Mouse (Mus musculus) midbrain, embryonic 14.5 days (tissue): ENCODE results near the gene Ptgds. TPM values are rescaled to one million over a fixed set of nuclear protein-coding genes. Genes with fewer than 3 reads are reported as not detected.

Experiments
- ATAC-seq: fragments of 200-750 bp; cut with Nextera tagmentation; 2 replicates; pipeline ENCODE4 v1.8.0; 2017; ENCODE audit warnings: moderate number of reproducible peaks, moderate library complexity; ENCODE audit not compliant: low FRiP score, low TSS enrichment
- DNase-seq: peaks from one replicate; pipeline ENCODE4 v3.0.0-alpha.2; 2015
- H3K27ac ChIP-seq: fragments of 300-500 bp; sonication (generic); replicated peaks from 2 replicates; pipeline ENCODE4 v1.5.1; 2014; ENCODE audit warnings: mild to moderate bottlenecking, low read depth, low read length, moderate library complexity
- H3K27me3 ChIP-seq: fragments of 300-500 bp; sonication (generic); 2 replicates; pipeline ENCODE4 v1.6.1; 2014; ENCODE audit warnings: low read length, control low read depth, mixed read lengths; ENCODE audit not compliant: control insufficient read depth, insufficient read depth
- H3K36me3 ChIP-seq: fragments of 300-500 bp; sonication (generic); 2 replicates; pipeline ENCODE4 v1.6.1; 2014; ENCODE audit warnings: low read length, control low read depth; ENCODE audit not compliant: control insufficient read depth, insufficient read depth
- H3K4me1 ChIP-seq: fragments of 300-500 bp; sonication (generic); 2 replicates; pipeline ENCODE4 v1.6.1; 2014; ENCODE audit warnings: mild to moderate bottlenecking, antibody characterized with exemption, low read length, control low read depth; ENCODE audit not compliant: control insufficient read depth, insufficient read depth
- H3K4me2 ChIP-seq: fragments of 300-500 bp; sonication (generic); 2 replicates; pipeline ENCODE4 v1.6.1; 2014; ENCODE audit warnings: mild to moderate bottlenecking, low read length, moderate library complexity
- H3K4me3 ChIP-seq: fragments of 300-500 bp; sonication (generic); replicated peaks from 2 replicates; pipeline ENCODE4 v1.5.1; 2014; ENCODE audit warnings: low read depth, low read length
- H3K9ac ChIP-seq: fragments of 300-500 bp; sonication (generic); replicated peaks from 2 replicates; pipeline ENCODE4 v1.6.1; 2014; ENCODE audit warnings: mild to moderate bottlenecking, low read length, moderate library complexity
- H3K9me3 ChIP-seq: fragments of 300-500 bp; sonication (generic); 2 replicates; pipeline ENCODE4 v1.6.1; 2016; ENCODE audit warnings: low read length, control low read depth, mixed read lengths; ENCODE audit not compliant: control insufficient read depth
- WGBS: fragments of 180-500 bp; shearing (Covaris S2); extraction: QIAGEN DNeasy Blood & Tissue Kit; methylation state at CpG from one replicate; pipeline ENCODE4 v1.1.7; 2014; 5-methylcytosine and 5-hydroxymethylcytosine counted together
- polyA plus RNA-seq: library from polyadenylated mRNA; unstranded; fragments of >200 nt; fragmentation: Nextera tagmentation; extraction: Ambion mirVana; gene quantifications from 2 replicates; pipeline ENCODE4 v1.2.1, GENCODE M21; 2014

The Ptgds gene
- polyA plus RNA-seq, 1 experiment from 2014 or later = 71.9 TPM

DNA sequence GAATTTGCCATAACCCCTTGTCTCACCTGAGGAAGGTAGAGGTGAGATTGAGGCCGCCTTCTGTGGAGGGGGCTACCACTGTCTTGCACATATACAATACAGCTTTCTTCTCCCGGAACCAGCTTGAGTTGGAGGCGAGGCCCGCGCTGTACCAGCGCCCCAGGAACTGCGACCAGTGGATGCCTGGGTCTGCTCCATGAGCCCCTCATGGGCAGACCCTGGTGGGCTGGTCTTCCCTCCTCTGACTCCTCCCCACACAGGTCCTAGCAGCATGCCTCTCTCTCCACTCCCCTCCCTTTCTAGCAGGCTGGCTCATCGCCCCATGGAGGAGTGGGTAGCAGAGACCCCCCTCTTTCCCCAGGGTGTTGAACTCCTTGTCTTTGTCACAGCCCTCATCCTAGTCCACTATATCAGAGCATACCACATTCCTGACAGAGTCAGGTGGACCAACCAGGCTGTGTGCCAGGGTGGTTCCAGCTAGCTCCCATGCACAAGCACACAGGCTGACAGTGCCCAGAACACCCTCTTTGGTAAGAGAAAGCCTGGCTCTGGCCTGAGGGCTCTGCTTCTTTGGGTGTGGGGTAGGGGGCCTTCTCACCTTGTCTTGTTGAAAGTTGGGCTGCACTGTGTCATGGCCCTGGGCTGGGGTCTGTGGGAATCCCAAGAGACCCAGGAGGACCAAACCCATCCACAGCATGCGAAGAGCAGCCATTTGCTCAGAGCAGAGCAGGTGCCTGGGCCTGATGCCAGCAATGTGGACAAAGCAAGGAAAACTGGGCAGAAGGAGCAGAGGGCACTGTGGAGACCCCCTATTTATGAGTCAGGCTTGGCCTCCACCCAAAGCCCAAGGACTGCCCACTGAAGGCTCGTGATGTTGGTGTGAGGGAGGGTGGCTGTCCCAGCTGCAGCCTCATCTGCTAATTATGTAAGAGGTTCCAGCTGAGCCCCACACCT is 607 bp downstream of the Ptgds start:
- Histone ChIP-seq H3K27me3 (no peaks in the 10 kb centered on the region), H3K4me2 (no peak overlapping the region), H3K4me1 (peaks cover 3% of the 10 kb centered on the region; the same call in 1 of the 2 replicates), H3K4me3 (no peak overlapping the region), H3K27ac (peak overlapping the region; percentile 41), H3K9me3 (no peaks in the 10 kb centered on the region), H3K36me3 (no peaks in the 10 kb centered on the region), H3K9ac (no peak overlapping the region)
- WGBS = 74% methylated on average over 10 of the region's 10 CpGs
- ATAC-seq (peak; percentile 51; the same call in 1 of the 2 replicates), DNase-seq (peak; percentile 66)

- DNase-seq = no peak
- ATAC-seq = no peak
- Histone ChIP-seq H3K27ac (no peak overlapping the region), H3K9me3 (no peaks in the 10 kb centered on the region), H3K27me3 (no peaks in the 10 kb centered on the region), H3K4me3 (no peak overlapping the region), H3K4me1 (peaks cover 3% of the 10 kb centered on the region; the same call in 1 of the 2 replicates), H3K4me2 (no peak overlapping the region), H3K36me3 (no peaks in the 10 kb centered on the region), H3K9ac (no peak overlapping the region)
- WGBS = 71% methylated on average over 14 of the region's 14 CpGs
Measured at GRCm38 (mm10) chr2:25467606-25468303, 2.1 kb downstream of the Ptgds start.

DNA sequence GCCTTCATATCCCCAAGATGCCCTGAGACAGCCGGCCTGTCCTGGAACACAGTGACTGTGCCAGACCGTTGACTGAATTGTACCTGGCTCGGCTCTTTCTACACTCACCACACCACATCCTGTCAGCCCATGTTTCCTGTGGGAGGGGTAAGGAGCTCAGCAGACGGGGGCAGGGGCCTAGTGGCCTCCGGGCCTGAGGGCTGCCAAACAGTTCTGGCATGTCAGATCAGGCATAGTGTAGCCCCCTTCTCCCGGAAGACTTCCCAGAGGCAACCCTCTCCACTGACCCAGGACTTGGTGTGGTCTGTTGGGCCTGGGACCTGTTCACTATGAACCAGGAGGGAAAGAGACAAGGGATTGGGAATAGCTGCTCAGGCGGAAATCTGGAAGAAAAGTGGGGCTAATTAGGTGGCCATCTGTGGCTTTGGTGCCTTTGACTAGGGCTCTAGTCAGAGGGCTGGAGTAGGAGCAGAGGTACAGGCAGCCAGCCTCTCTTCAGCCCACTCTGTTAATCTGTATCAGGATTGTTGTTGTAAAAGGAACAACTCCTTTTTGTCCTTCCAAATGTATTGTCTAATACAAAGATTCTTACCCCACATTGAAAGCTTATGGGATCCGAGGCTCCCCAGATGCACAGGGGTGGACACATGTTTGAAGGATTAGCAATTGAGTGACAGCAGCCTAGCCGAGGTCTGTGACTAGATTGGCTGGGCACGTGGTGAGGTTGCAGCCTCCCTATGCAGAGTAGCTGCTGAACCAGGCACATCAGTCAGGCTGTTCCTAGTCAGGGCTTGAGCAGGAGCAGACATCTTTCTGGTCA is 3.8 kb downstream of the Ptgds start:
- Histone ChIP-seq H3K9me3 (no peaks in the 10 kb centered on the region), H3K36me3 (no peaks in the 10 kb centered on the region), H3K27ac (peak overlapping the region; percentile 57; the same call in 1 of the 2 replicates), H3K4me2 (no peak overlapping the region), H3K4me3 (no peak overlapping the region), H3K27me3 (no peaks in the 10 kb centered on the region), H3K4me1 (peaks cover 9% of the 10 kb centered on the region), H3K9ac (no peak overlapping the region)
- no peak for ATAC-seq
- 37% methylated on average over 10 of the region's 10 CpGs for WGBS
- DNase-seq = peak; percentile 52

DNA sequence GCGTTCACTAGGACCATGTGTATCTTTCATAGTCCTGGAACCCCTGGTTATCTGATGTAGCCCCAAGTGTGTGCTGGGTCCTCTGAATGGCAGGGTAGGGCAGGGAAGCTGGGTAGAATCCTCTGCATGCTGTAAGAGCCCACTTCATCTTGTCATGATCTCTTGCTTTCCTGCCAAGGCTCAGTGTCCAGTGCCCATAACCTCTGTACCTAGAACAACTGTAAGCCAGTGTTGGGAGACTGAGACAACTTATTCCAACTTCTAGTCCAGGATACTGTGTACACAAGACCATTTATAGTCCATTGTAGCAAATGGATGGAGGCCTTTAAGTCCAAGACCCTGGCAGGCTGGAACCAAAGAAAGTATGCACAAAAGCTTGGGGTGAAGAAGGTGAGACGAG is 4.6 kb downstream of the Ptgds start:
- H3K27me3 ChIP-seq = no peaks in the 10 kb centered on the region
- H3K9me3 ChIP-seq = no peaks in the 10 kb centered on the region
- H3K4me2 ChIP-seq = no peak overlapping the region
- H3K27ac ChIP-seq = 0 out of 2 replicates have a peak overlapping the region, but pooled peaks have one; percentile 57
- DNase-seq = no peak
- no peak overlapping the region for H3K4me3 ChIP-seq
- peaks cover 9% of the 10 kb centered on the region for H3K4me1 ChIP-seq
- WGBS = 86% methylated on average over 2 of the region's 2 CpGs
- H3K36me3 ChIP-seq = no peaks in the 10 kb centered on the region
- no peak overlapping the region for H3K9ac ChIP-seq
- no peak for ATAC-seq

DNA sequence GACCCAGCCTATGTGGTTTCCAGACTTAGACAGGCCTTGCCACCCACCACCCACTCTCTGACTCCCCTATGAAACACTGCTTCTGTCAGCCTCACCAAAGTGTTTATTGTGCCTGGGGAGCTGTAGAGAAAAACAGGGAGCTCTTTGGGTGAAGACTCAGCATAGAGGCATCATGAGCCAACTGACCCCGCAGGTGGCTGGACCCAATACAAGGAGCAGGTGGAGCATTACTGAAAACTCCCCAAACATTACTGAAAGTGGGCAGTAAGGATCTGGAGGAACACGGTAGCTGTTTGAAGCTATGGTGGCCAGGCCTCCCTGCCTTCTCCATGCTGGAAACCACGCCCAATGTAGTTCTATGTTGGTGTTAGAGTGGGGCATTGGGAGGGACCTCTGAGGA is 6.2 kb downstream of the Ptgds start:
- Histone ChIP-seq H3K9me3 (no peaks in the 10 kb centered on the region), H3K27me3 (no peaks in the 10 kb centered on the region), H3K9ac (no peak overlapping the region), H3K4me1 (peaks cover 21% of the 10 kb centered on the region), H3K27ac (no peak overlapping the region), H3K4me3 (no peak overlapping the region), H3K4me2 (no peak overlapping the region), H3K36me3 (peaks cover 9% of the 10 kb centered on the region)
- WGBS = 88% methylated on average over 3 of the region's 3 CpGs
- ATAC-seq (no peak), DNase-seq (no peak)

GRCm38 (mm10) chr2:25461407-25461806 is 8.4 kb downstream of the Ptgds start:
- ATAC-seq = no peak
- Histone ChIP-seq H3K9ac (peak overlapping the region; percentile 82), H3K9me3 (no peaks in the 10 kb centered on the region), H3K27me3 (no peaks in the 10 kb centered on the region), H3K36me3 (peaks cover 22% of the 10 kb centered on the region), H3K4me3 (peak overlapping the region; percentile 71), H3K4me2 (peak overlapping the region; percentile 91), H3K27ac (peak overlapping the region; percentile 96), H3K4me1 (peaks cover 19% of the 10 kb centered on the region)
- no peak for DNase-seq
- WGBS = 22% methylated on average over 3 of the region's 3 CpGs

DNA sequence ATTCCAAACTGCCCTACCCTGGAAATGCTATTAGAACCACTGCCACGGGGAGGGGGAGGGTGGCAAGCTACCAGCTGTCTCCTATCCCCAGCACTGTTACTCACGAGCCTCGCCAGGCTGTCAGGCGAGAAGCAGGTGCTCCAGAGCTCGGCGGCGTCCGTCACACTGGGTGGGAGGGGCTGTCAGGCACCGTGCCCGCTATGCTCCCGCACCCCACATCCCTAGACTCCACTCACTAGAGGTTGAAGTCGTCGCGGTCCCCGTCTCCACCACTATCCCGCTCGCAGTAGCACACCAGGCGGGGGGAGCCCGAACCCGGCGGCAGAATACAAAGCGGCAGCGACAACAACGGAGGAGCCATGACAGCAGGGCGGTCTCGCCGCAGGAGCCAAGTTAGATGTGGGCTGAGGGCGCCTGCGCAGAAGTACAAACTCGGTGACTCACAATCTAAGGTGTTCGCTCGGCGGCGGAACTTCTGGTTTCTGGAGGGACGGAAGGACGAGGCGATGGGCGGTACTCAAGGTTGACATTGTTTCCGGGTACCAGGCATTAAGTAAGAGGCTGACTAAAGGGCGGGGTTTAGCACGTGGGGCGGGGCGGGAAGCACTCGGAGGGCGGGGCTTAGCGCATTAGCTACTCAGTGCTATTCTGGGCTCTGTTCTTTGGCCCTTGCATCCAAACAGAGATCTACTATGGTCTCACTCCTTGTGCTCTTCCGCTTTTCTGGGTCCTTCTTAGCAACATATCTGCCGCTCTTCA is 9.1 kb downstream of the Ptgds start, which contains the start of gene Paxx:
Paxx (minus strand) TSS at position 544 of the 759 bp plus-strand sequence.
- WGBS = under 1% methylated on average over 48 of the region's 48 CpGs

More for the DNA sequence above, 9.1 kb downstream of the Ptgds start, which contains the start of gene Paxx:
- Histone ChIP-seq H3K4me3 (peak within 1 kb of the TSS; percentile 71), H3K4me2 (peak within 1 kb of the TSS; percentile 91), H3K9me3 (no peaks in the 10 kb centered on the region), H3K27me3 (no peaks in the 10 kb centered on the region), H3K9ac (peak within 1 kb of the TSS; percentile 82), H3K36me3 (peaks cover 22% of the 10 kb centered on the region), H3K4me1 (peaks cover 17% of the 10 kb centered on the region), H3K27ac (peak within 1 kb of the TSS; percentile 96)
- ATAC-seq (peak; percentile 89), DNase-seq (peak; percentile 96)
